Mouse (Mus musculus): ENCODE measurements around the gene Frmd4b. TPM values are rescaled to one million over a fixed set of nuclear protein-coding genes. Genes with fewer than 3 reads are reported as not detected.
A peak's percentile ranks its signal among the peaks of the same experiment; 100 is the strongest.

Gene Frmd4b
- polyA plus RNA-seq, 1 experiment from 2014 or later = 12.1 TPM

GRCm38 (mm10) chr6:97310901-97311331 lies 306.4 kb downstream of the Frmd4b start:
- H3K36me3 ChIP-seq = no peaks in the 10 kb centered on the region
- 33% methylated on average over 7 of the region's 7 CpGs for WGBS
- H3K4me3 ChIP-seq = peak overlapping the region; percentile 56
- peaks cover 21% of the 10 kb centered on the region for H3K4me1 ChIP-seq (replicated peaks)
- ATAC-seq (replicated peaks; ENCODE audit: insufficient number of reproducible peaks, insufficient read depth, low FRiP score, low read depth) = no peak
- H3K27ac ChIP-seq = peak overlapping the region; percentile 73; the same call in 1 of the 2 replicates
- H3K9ac ChIP-seq = peak overlapping the region; percentile 44; the same call in 1 of the 2 replicates
- H3K4me2 ChIP-seq = peak overlapping the region; percentile 80
- H3K27me3 ChIP-seq = no peaks in the 10 kb centered on the region
- no peaks in the 10 kb centered on the region for H3K9me3 ChIP-seq (replicated peaks)

GRCm38 (mm10) chr6:97309161-97309560 lies 308.2 kb downstream of the Frmd4b start:
- no peak overlapping the region for H3K4me3 ChIP-seq
- no peak overlapping the region for H3K27ac ChIP-seq
- peaks cover 28% of the 10 kb centered on the region for H3K4me1 ChIP-seq (replicated peaks)
- H3K4me2 ChIP-seq = no peak overlapping the region
- WGBS = 32% methylated on average over 6 of the region's 6 CpGs
- no peaks in the 10 kb centered on the region for H3K9me3 ChIP-seq (replicated peaks)
- no peaks in the 10 kb centered on the region for H3K36me3 ChIP-seq
- no peak overlapping the region for H3K9ac ChIP-seq
- ATAC-seq (replicated peaks; ENCODE audit: insufficient number of reproducible peaks, insufficient read depth, low FRiP score, low read depth) = no peak
- H3K27me3 ChIP-seq = no peaks in the 10 kb centered on the region

GRCm38 (mm10) chr6:97308562-97308961 lies 308.8 kb downstream of the Frmd4b start:
- Histone ChIP-seq H3K9me3 (replicated peaks) (no peaks in the 10 kb centered on the region), H3K4me2 (no peak overlapping the region), H3K27me3 (no peaks in the 10 kb centered on the region), H3K27ac (no peak overlapping the region), H3K4me3 (no peak overlapping the region), H3K4me1 (replicated peaks) (peaks cover 28% of the 10 kb centered on the region), H3K9ac (no peak overlapping the region), H3K36me3 (no peaks in the 10 kb centered on the region)
- 86% methylated on average over 6 of the region's 6 CpGs for WGBS
- ATAC-seq (replicated peaks; ENCODE audit: insufficient number of reproducible peaks, insufficient read depth, low FRiP score, low read depth) = no peak

GRCm38 (mm10) chr6:97307231-97307630 lies 310.1 kb downstream of the Frmd4b start:
- H3K4me2 ChIP-seq = no peak overlapping the region
- H3K27me3 ChIP-seq = no peaks in the 10 kb centered on the region
- WGBS = 61% methylated on average over 8 of the region's 8 CpGs
- no peaks in the 10 kb centered on the region for H3K36me3 ChIP-seq
- no peaks in the 10 kb centered on the region for H3K9me3 ChIP-seq (replicated peaks)
- H3K4me1 ChIP-seq (replicated peaks) = peaks cover 18% of the 10 kb centered on the region
- H3K4me3 ChIP-seq = no peak overlapping the region
- H3K9ac ChIP-seq = no peak overlapping the region
- H3K27ac ChIP-seq = no peak overlapping the region
- no peak for ATAC-seq (replicated peaks; ENCODE audit: insufficient number of reproducible peaks, insufficient read depth, low FRiP score, low read depth)

- H3K27me3 ChIP-seq = no peaks in the 10 kb centered on the region
- ATAC-seq (replicated peaks; ENCODE audit: insufficient number of reproducible peaks, insufficient read depth, low FRiP score, low read depth) = no peak
- no peak overlapping the region for H3K4me2 ChIP-seq
- no peaks in the 10 kb centered on the region for H3K36me3 ChIP-seq
- no peak overlapping the region for H3K27ac ChIP-seq
- no peak overlapping the region for H3K9ac ChIP-seq
- H3K9me3 ChIP-seq (replicated peaks) = no peaks in the 10 kb centered on the region
- H3K4me3 ChIP-seq = no peak overlapping the region
- 86% methylated on average over 11 of the region's 11 CpGs for WGBS
- H3K4me1 ChIP-seq (replicated peaks) = peaks cover 18% of the 10 kb centered on the region
Observed at GRCm38 (mm10) chr6:97306351-97306750, 311.0 kb downstream of the Frmd4b start.

GRCm38 (mm10) chr6:97305491-97305890 lies 311.9 kb downstream of the Frmd4b start:
- H3K27me3 ChIP-seq = no peaks in the 10 kb centered on the region
- H3K9me3 ChIP-seq (replicated peaks) = no peaks in the 10 kb centered on the region
- no peak for ATAC-seq (replicated peaks; ENCODE audit: insufficient number of reproducible peaks, insufficient read depth, low FRiP score, low read depth)
- no peak overlapping the region for H3K9ac ChIP-seq
- peaks cover 13% of the 10 kb centered on the region for H3K4me1 ChIP-seq (replicated peaks)
- H3K36me3 ChIP-seq = no peaks in the 10 kb centered on the region; the same call in 1 of the 2 replicates
- no peak overlapping the region for H3K4me3 ChIP-seq
- no peak overlapping the region for H3K27ac ChIP-seq
- H3K4me2 ChIP-seq = no peak overlapping the region
- 67% methylated on average over 7 of the region's 7 CpGs for WGBS

- Histone ChIP-seq H3K4me2 (peak overlapping the region; percentile 23), H3K27me3 (no peaks in the 10 kb centered on the region), H3K4me1 (replicated peaks) (peaks cover 12% of the 10 kb centered on the region), H3K9ac (no peak overlapping the region), H3K9me3 (replicated peaks) (no peaks in the 10 kb centered on the region), H3K27ac (no peak overlapping the region), H3K4me3 (no peak overlapping the region), H3K36me3 (no peaks in the 10 kb centered on the region; the same call in 1 of the 2 replicates)
- WGBS = 55% methylated on average over 11 of the region's 11 CpGs
- ATAC-seq (replicated peaks; ENCODE audit: insufficient number of reproducible peaks, insufficient read depth, low FRiP score, low read depth) = no peak
Observed at GRCm38 (mm10) chr6:97305010-97305409, 312.3 kb downstream of the Frmd4b start.

- H3K4me3 ChIP-seq = no peak overlapping the region
- no peak overlapping the region for H3K27ac ChIP-seq
- no peak overlapping the region for H3K4me2 ChIP-seq
- no peaks in the 10 kb centered on the region for H3K9me3 ChIP-seq (replicated peaks)
- WGBS = 86% methylated on average over 9 of the region's 9 CpGs
- no peak overlapping the region for H3K9ac ChIP-seq
- H3K4me1 ChIP-seq (replicated peaks) = peaks cover 7% of the 10 kb centered on the region
- H3K27me3 ChIP-seq = no peaks in the 10 kb centered on the region
- ATAC-seq (replicated peaks; ENCODE audit: insufficient number of reproducible peaks, insufficient read depth, low FRiP score, low read depth) = no peak
- no peaks in the 10 kb centered on the region; the same call in 1 of the 2 replicates for H3K36me3 ChIP-seq
Observed at GRCm38 (mm10) chr6:97303277-97304109, 313.8 kb downstream of the Frmd4b start.

- Histone ChIP-seq H3K9me3 (replicated peaks) (no peaks in the 10 kb centered on the region), H3K9ac (no peak overlapping the region), H3K27ac (no peak overlapping the region), H3K27me3 (no peaks in the 10 kb centered on the region), H3K36me3 (no peaks in the 10 kb centered on the region; the same call in none of the 2 replicates), H3K4me2 (no peak overlapping the region), H3K4me1 (replicated peaks) (peaks cover 7% of the 10 kb centered on the region), H3K4me3 (no peak overlapping the region)
- no peak for ATAC-seq (replicated peaks; ENCODE audit: insufficient number of reproducible peaks, insufficient read depth, low FRiP score, low read depth)
- WGBS = 77% methylated on average over 7 of the region's 7 CpGs
Observed at GRCm38 (mm10) chr6:97302303-97302702, 315.0 kb downstream of the Frmd4b start.

GRCm38 (mm10) chr6:97300659-97301058 lies 316.7 kb downstream of the Frmd4b start:
- Histone ChIP-seq H3K27ac (no peak overlapping the region), H3K4me3 (no peak overlapping the region), H3K9ac (no peak overlapping the region), H3K9me3 (replicated peaks) (no peaks in the 10 kb centered on the region), H3K4me2 (no peak overlapping the region), H3K4me1 (replicated peaks) (peaks cover 5% of the 10 kb centered on the region), H3K36me3 (peaks cover 3% of the 10 kb centered on the region), H3K27me3 (no peaks in the 10 kb centered on the region)
- WGBS = 82% methylated on average over 6 of the region's 6 CpGs
- ATAC-seq (replicated peaks; ENCODE audit: insufficient number of reproducible peaks, insufficient read depth, low FRiP score, low read depth) = no peak

GRCm38 (mm10) chr6:97300180-97300579 lies 317.2 kb downstream of the Frmd4b start:
- Histone ChIP-seq H3K4me3 (no peak overlapping the region), H3K36me3 (peaks cover 8% of the 10 kb centered on the region), H3K27ac (no peak overlapping the region), H3K4me1 (replicated peaks) (peaks cover 2% of the 10 kb centered on the region; the same call in 1 of the 2 replicates), H3K4me2 (no peak overlapping the region), H3K27me3 (no peaks in the 10 kb centered on the region), H3K9me3 (replicated peaks) (no peaks in the 10 kb centered on the region), H3K9ac (no peak overlapping the region)
- ATAC-seq (replicated peaks; ENCODE audit: insufficient number of reproducible peaks, insufficient read depth, low FRiP score, low read depth) = no peak
- WGBS = 90% methylated on average over 6 of the region's 6 CpGs

- 60% methylated on average over 3 of the region's 3 CpGs for WGBS
- H3K4me2 ChIP-seq = no peak overlapping the region
- H3K4me1 ChIP-seq (replicated peaks) = no peaks in the 10 kb centered on the region
- no peaks in the 10 kb centered on the region for H3K9me3 ChIP-seq (replicated peaks)
- H3K27ac ChIP-seq = no peak overlapping the region
- peaks cover 9% of the 10 kb centered on the region for H3K36me3 ChIP-seq
- no peaks in the 10 kb centered on the region for H3K27me3 ChIP-seq
- ATAC-seq (replicated peaks; ENCODE audit: insufficient number of reproducible peaks, insufficient read depth, low FRiP score, low read depth) = no peak
- no peak overlapping the region for H3K4me3 ChIP-seq
- H3K9ac ChIP-seq = no peak overlapping the region
Observed at GRCm38 (mm10) chr6:97297151-97297550, 320.2 kb downstream of the Frmd4b start.
